Mouse (Mus musculus) megakaryocyte-erythroid progenitor cell, adult 5-6 weeks (primary cell): ENCODE results near the gene Sept9. TPM values are rescaled to one million over a fixed set of nuclear protein-coding genes. Genes with fewer than 3 reads are reported as not detected.
A peak's percentile ranks its signal among the peaks of the same experiment; 100 is the strongest.
"Not testable (repeated sequence)": the region's sequence is repeated elsewhere in the genome, so short reads cannot be mapped to it uniquely, and the experiment has no call there.

Experiments used
- ATAC-seq: replicated peaks from 2 replicates; pipeline ENCODE4 v1.8.0; 2016; ENCODE audit warnings: mild to moderate bottlenecking, inconsistent platforms; ENCODE audit not compliant: severe bottlenecking, poor library complexity, low FRiP score, low TSS enrichment
- total RNA-seq, 2 experiments: library from RNA; stranded (forward) in 1 of 2; stranded (reverse) in 1 of 2; fragments of 200-1000, 215-1000 nt in 1 of 2; fragments of >200 nt in 1 of 2; fragmentation: Nextera tagmentation in 1 of 2; gene quantifications; 2 replicates each; pipeline ENCODE4 v1.2.3; 2014 to 2017

Gene Sept9
- total RNA-seq, 2 experiments from 2014 or later = 46.9 to 60.5 TPM

- ATAC-seq = no peak; the same call in 1 of the 2 replicates
Observed at GRCm38 (mm10) chr11:117330951-117331254, 131.4 kb downstream of the Sept9 start.

- peak; percentile 20 for ATAC-seq
Observed at GRCm38 (mm10) chr11:117331361-117332241, 132.1 kb downstream of the Sept9 start.

- peak; percentile 23 for ATAC-seq
Observed at GRCm38 (mm10) chr11:117332242-117333149, 133.0 kb downstream of the Sept9 start.

GRCm38 (mm10) chr11:117333150-117333715 is 133.8 kb downstream of the Sept9 start:
- no peak for ATAC-seq

GRCm38 (mm10) chr11:117334101-117334500 is 134.6 kb downstream of the Sept9 start:
- ATAC-seq = no peak

GRCm38 (mm10) chr11:117335146-117335545 is 135.7 kb downstream of the Sept9 start:
- ATAC-seq = no peak

- peak; percentile 19; the same call in 1 of the 2 replicates for ATAC-seq
Observed at GRCm38 (mm10) chr11:117336081-117336788, 136.8 kb downstream of the Sept9 start.

- ATAC-seq = no peak
Observed at GRCm38 (mm10) chr11:117337749-117338148, 138.3 kb downstream of the Sept9 start.

GRCm38 (mm10) chr11:117338503-117338902 is 139.0 kb downstream of the Sept9 start:
- peak; percentile 80 for ATAC-seq

GRCm38 (mm10) chr11:117339050-117339449 is 139.6 kb downstream of the Sept9 start:
- no peak for ATAC-seq

GRCm38 (mm10) chr11:117341218-117341617 is 141.8 kb downstream of the Sept9 start:
- ATAC-seq = no peak

- no peak for ATAC-seq
Observed at GRCm38 (mm10) chr11:117342076-117342475, 142.6 kb downstream of the Sept9 start.

- ATAC-seq = not testable (repeated sequence)
Observed at GRCm38 (mm10) chr11:117342490-117342889, 143.0 kb downstream of the Sept9 start.

- no peak for ATAC-seq
Observed at GRCm38 (mm10) chr11:117343800-117344199, 144.3 kb downstream of the Sept9 start.

GRCm38 (mm10) chr11:117344339-117345021 is 145.0 kb downstream of the Sept9 start:
- ATAC-seq = no peak

- ATAC-seq = no peak
Observed at GRCm38 (mm10) chr11:117345022-117345765, 145.7 kb downstream of the Sept9 start.

- no peak for ATAC-seq
Observed at GRCm38 (mm10) chr11:117347256-117347655, 147.8 kb downstream of the Sept9 start.

- no peak for ATAC-seq
Observed at GRCm38 (mm10) chr11:117348429-117349103, 149.1 kb downstream of the Sept9 start.
